Mouse (Mus musculus): Measurements from ENCODE around the gene Olfr1024. TPM values are rescaled to one million over a fixed set of nuclear protein-coding genes. Genes with fewer than 3 reads are reported as not detected.

Gene Olfr1024
- polyA plus RNA-seq (2012; rRNA removed): not detected in 2 replicates

DNA sequence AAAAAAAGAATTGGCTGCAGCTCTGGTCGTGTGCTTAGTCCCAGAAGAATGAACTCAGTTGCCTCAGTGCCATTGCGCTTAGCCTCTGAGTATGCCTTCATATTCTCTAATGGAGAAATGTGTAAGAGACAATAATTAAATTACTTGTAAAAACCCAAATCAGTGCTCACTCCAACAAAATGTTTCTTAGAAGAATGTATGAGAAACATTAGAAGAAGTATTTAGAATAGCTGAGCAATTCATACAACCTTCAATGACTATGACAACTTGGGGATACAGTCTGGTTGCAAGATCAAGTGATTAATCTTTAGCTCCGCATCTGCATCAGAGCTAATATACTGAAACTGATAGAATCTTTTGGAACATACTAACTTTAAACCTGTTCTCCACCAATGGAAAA, at the start of gene Olfr1024:
Olfr1024 (minus strand) TSS at position 101 of the 400 bp plus-strand sequence.
- Histone ChIP-seq H3K4me3 (ENCODE audit: control insufficient read depth, low read depth, low read length) (no peak within 1 kb of the TSS), H3K27me3 (ENCODE audit: control insufficient read depth, insufficient read depth, low read length) (no peaks in the 10 kb centered on the region), H3K36me3 (ENCODE audit: control insufficient read depth, insufficient read depth, low read length) (no peaks in the 10 kb centered on the region), H3K27ac (ENCODE audit: control insufficient read depth, insufficient read depth, low read depth, low read length) (no peak within 1 kb of the TSS), H3K4me1 (ENCODE audit: control insufficient read depth, insufficient read depth, low read length) (no peaks in the 10 kb centered on the region)
- TF ChIP-seq CTCF (IDR thresholded peaks at IDR 0.05; ENCODE audit: control insufficient read depth, insufficient read depth, insufficient replicate concordance, low read depth, low read length): no peak
- TF ChIP-seq POLR2A (IDR thresholded peaks at IDR 0.05; ENCODE audit: control insufficient read depth, low read depth, low read length): no peak

DNA sequence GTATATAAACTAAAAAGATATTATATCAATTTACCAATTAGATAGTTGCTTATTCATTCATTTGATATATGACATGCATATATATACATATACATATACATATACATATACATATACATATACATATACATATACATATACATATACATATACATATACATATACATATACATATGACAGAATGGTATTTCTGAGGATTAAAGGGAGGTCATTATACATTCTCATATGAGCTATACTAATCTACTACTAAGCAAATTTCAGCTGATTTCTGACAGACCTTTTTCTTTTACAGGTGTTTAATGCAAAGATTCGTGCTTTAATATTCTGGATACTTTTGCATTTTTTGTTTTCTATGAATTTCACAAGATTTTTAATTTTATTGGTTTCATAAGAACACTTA, 45.3 kb upstream of the Olfr1024 start, which contains the start of gene Olfr1028:
Olfr1028 (plus strand) TSS at position 301 of the 400 bp plus-strand sequence.
- H3K27me3 ChIP-seq (ENCODE audit: control insufficient read depth, insufficient read depth, low read length): no peaks in the 10 kb centered on the region
- no peaks in the 10 kb centered on the region for H3K36me3 ChIP-seq (ENCODE audit: control insufficient read depth, insufficient read depth, low read length)
- H3K27ac ChIP-seq (ENCODE audit: control insufficient read depth, insufficient read depth, low read depth, low read length): no peak within 1 kb of the TSS
- no peak within 1 kb of the TSS for H3K4me3 ChIP-seq (ENCODE audit: control insufficient read depth, low read depth, low read length)
- no peak for TF ChIP-seq CTCF (IDR thresholded peaks at IDR 0.05; ENCODE audit: control insufficient read depth, insufficient read depth, insufficient replicate concordance, low read depth, low read length)
- TF ChIP-seq POLR2A (IDR thresholded peaks at IDR 0.05; ENCODE audit: control insufficient read depth, low read depth, low read length): no peak
- no peaks in the 10 kb centered on the region for H3K4me1 ChIP-seq (ENCODE audit: control insufficient read depth, insufficient read depth, low read length)

DNA sequence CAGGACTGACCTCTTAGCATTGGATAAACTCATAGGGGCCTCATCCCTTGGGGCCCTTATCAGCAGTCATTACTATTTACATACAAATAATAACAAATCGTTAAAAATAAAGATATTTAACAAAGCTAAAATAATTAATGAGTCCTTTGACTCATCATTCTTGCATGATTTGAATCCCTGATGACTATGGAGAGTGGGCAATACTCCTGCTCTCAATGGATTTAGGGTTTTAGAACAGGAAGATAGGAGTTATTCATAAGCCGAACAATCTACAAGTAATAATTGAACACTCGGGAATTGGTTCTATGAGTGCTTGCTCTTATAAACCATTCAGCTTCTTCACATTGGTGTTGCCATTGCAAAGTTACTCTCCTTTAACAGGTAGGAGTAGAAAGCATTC, 16.4 kb upstream of the Olfr1024 start, which contains the start of gene Olfr1026:
Olfr1026 (plus strand) TSS at position 301 of the 400 bp plus-strand sequence.
- Histone ChIP-seq H3K36me3 (ENCODE audit: control insufficient read depth, insufficient read depth, low read length) (no peaks in the 10 kb centered on the region), H3K4me3 (ENCODE audit: control insufficient read depth, low read depth, low read length) (no peak within 1 kb of the TSS), H3K27ac (ENCODE audit: control insufficient read depth, insufficient read depth, low read depth, low read length) (no peak within 1 kb of the TSS), H3K27me3 (ENCODE audit: control insufficient read depth, insufficient read depth, low read length) (no peaks in the 10 kb centered on the region), H3K4me1 (ENCODE audit: control insufficient read depth, insufficient read depth, low read length) (no peaks in the 10 kb centered on the region)
- TF ChIP-seq POLR2A (IDR thresholded peaks at IDR 0.05; ENCODE audit: control insufficient read depth, low read depth, low read length) (no peak), CTCF (IDR thresholded peaks at IDR 0.05; ENCODE audit: control insufficient read depth, insufficient read depth, insufficient replicate concordance, low read depth, low read length) (no peak)

DNA sequence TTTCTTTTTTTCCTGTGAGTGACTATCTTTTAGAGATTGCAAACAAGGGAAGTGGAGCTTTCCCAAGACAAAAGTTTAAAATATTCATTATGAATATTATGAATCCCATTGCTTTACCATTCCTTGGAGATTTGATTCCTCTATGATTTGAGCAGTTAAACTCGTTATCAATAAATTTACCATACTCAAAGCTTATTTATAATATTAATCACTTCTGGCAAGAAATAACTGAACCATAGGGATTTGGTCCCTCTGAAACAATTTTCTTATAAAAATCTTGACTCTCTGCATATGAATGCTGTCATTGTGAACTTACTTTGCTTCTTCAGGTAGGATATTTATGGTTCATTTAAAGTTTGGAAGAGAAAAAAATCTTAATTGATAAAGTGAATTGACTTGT, 10.0 kb upstream of the Olfr1024 start, which contains the start of gene Olfr1025-ps1:
Olfr1025-ps1 (plus strand) TSS at position 301 of the 400 bp plus-strand sequence.
- Histone ChIP-seq H3K4me3 (ENCODE audit: control insufficient read depth, low read depth, low read length) (no peak within 1 kb of the TSS), H3K27ac (ENCODE audit: control insufficient read depth, insufficient read depth, low read depth, low read length) (no peak within 1 kb of the TSS), H3K27me3 (ENCODE audit: control insufficient read depth, insufficient read depth, low read length) (no peaks in the 10 kb centered on the region), H3K36me3 (ENCODE audit: control insufficient read depth, insufficient read depth, low read length) (no peaks in the 10 kb centered on the region), H3K4me1 (ENCODE audit: control insufficient read depth, insufficient read depth, low read length) (no peaks in the 10 kb centered on the region)
- no peak for TF ChIP-seq CTCF (IDR thresholded peaks at IDR 0.05; ENCODE audit: control insufficient read depth, insufficient read depth, insufficient replicate concordance, low read depth, low read length)
- no peak for TF ChIP-seq POLR2A (IDR thresholded peaks at IDR 0.05; ENCODE audit: control insufficient read depth, low read depth, low read length)

DNA sequence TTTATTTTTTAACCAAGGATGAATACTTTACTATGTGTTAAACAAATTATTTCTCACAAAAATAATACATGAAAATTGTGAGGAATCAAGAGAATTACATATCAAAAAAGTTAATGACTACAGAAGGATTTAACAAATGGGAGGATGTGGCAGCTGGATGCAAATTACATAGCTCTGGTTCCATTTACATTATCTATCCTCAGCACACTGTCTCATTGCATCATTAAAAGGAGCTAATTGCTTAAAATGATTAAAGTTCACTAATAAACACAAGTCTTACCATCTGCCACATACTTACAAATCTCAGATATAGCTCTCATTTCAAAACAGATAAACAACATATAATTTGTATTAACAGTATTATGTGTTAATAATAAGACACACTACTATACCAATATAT, 8.3 kb upstream of the Olfr1024 start:
- Histone ChIP-seq H3K27me3 (ENCODE audit: control insufficient read depth, insufficient read depth, low read length) (no peaks in the 10 kb centered on the region), H3K36me3 (ENCODE audit: control insufficient read depth, insufficient read depth, low read length) (no peaks in the 10 kb centered on the region), H3K4me3 (ENCODE audit: control insufficient read depth, low read depth, low read length) (no peak overlapping the region), H3K4me1 (ENCODE audit: control insufficient read depth, insufficient read depth, low read length) (no peaks in the 10 kb centered on the region), H3K27ac (ENCODE audit: control insufficient read depth, insufficient read depth, low read depth, low read length) (no peak overlapping the region)
- TF ChIP-seq CTCF (IDR thresholded peaks at IDR 0.05; ENCODE audit: control insufficient read depth, insufficient read depth, insufficient replicate concordance, low read depth, low read length) (no peak), POLR2A (IDR thresholded peaks at IDR 0.05; ENCODE audit: control insufficient read depth, low read depth, low read length) (no peak)

DNA sequence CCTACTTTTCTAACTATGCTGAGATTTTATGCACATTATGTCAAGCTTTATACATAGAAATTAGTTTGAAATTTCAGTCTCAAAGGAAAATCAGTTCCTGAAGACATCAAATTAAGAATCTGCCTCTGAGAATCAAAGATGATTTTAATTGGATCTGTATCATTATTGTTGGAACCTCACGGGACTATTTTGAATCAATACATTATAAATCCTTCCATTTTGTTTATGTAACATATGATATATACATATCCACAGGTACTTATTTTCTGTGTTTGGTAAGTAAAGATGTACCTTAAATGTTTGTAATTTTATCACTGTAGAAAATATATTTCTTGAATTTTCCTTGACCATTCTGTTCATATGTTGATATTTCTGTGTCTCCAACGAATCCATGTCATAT, 19.5 kb downstream of the Olfr1024 start, which contains the start of gene Olfr1023:
Olfr1023 (plus strand) TSS at position 301 of the 400 bp plus-strand sequence.
- no peaks in the 10 kb centered on the region for H3K36me3 ChIP-seq (ENCODE audit: control insufficient read depth, insufficient read depth, low read length)
- H3K27me3 ChIP-seq (ENCODE audit: control insufficient read depth, insufficient read depth, low read length): no peaks in the 10 kb centered on the region
- no peak within 1 kb of the TSS for H3K4me3 ChIP-seq (ENCODE audit: control insufficient read depth, low read depth, low read length)
- H3K4me1 ChIP-seq (ENCODE audit: control insufficient read depth, insufficient read depth, low read length): no peaks in the 10 kb centered on the region
- TF ChIP-seq POLR2A (IDR thresholded peaks at IDR 0.05; ENCODE audit: control insufficient read depth, low read depth, low read length) (no peak), CTCF (IDR thresholded peaks at IDR 0.05; ENCODE audit: control insufficient read depth, insufficient read depth, insufficient replicate concordance, low read depth, low read length) (no peak)
- H3K27ac ChIP-seq (ENCODE audit: control insufficient read depth, insufficient read depth, low read depth, low read length): no peak within 1 kb of the TSS

DNA sequence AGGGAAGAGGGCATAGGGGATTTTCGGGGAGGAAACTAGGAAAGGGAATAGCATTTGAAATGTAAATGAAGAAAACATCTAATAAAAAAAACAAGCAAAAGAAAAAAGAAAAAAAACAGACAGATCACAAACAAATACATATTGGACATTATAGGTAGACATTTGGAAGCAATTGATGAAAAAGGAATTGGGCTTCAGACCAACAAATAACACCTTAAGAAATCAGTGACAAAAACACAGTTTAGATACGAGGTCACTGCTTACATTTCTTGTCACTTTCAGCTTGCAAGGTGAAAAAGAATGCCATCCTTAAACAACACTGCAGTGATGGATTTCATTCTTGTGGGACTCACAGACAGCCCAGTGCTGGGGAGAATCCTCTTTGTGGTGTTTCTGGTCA, 36.6 kb downstream of the Olfr1024 start, which contains the start of gene Olfr1022:
Olfr1022 (plus strand) TSS at position 301 of the 400 bp plus-strand sequence.
- Histone ChIP-seq H3K27ac (ENCODE audit: control insufficient read depth, insufficient read depth, low read depth, low read length) (no peak within 1 kb of the TSS), H3K4me3 (ENCODE audit: control insufficient read depth, low read depth, low read length) (no peak within 1 kb of the TSS), H3K27me3 (ENCODE audit: control insufficient read depth, insufficient read depth, low read length) (no peaks in the 10 kb centered on the region), H3K36me3 (ENCODE audit: control insufficient read depth, insufficient read depth, low read length) (no peaks in the 10 kb centered on the region), H3K4me1 (ENCODE audit: control insufficient read depth, insufficient read depth, low read length) (no peaks in the 10 kb centered on the region)
- TF ChIP-seq POLR2A (IDR thresholded peaks at IDR 0.05; ENCODE audit: control insufficient read depth, low read depth, low read length) (no peak), CTCF (IDR thresholded peaks at IDR 0.05; ENCODE audit: control insufficient read depth, insufficient read depth, insufficient replicate concordance, low read depth, low read length) (no peak)

Other genes starting within 250 kb of the Olfr1024 start
- not detected in 2 replicates for gene Olfr154, start 240.6 kb downstream of the Olfr1024 start, polyA plus RNA-seq (2012; rRNA removed)
- gene Olfr1006, start 226.3 kb downstream of the Olfr1024 start, polyA plus RNA-seq (2012; rRNA removed): not detected in 2 replicates
- gene Olfr1008, start 215.6 kb downstream of the Olfr1024 start, polyA plus RNA-seq (2012; rRNA removed): not detected in 2 replicates
- not detected in 2 replicates for gene Olfr1009, start 189.6 kb downstream of the Olfr1024 start, polyA plus RNA-seq (2012; rRNA removed)
- gene Olfr1012, start 142.3 kb downstream of the Olfr1024 start, polyA plus RNA-seq (2012; rRNA removed): not detected in 2 replicates
- gene Olfr1013, start 138.0 kb downstream of the Olfr1024 start, polyA plus RNA-seq (2012; rRNA removed): not detected in 2 replicates
- not detected in 2 replicates for gene Olfr1014, start 132.3 kb downstream of the Olfr1024 start, polyA plus RNA-seq (2012; rRNA removed)
- not detected in 2 replicates for gene Olfr1015, start 123.0 kb downstream of the Olfr1024 start, polyA plus RNA-seq (2012; rRNA removed)
- not detected in 2 replicates for gene Olfr1016, start 102.5 kb downstream of the Olfr1024 start, polyA plus RNA-seq (2012; rRNA removed)
- not detected in 2 replicates for gene Olfr1018, start 86.6 kb downstream of the Olfr1024 start, polyA plus RNA-seq (2012; rRNA removed)
- gene Olfr1019, start 59.6 kb downstream of the Olfr1024 start, polyA plus RNA-seq (2012; rRNA removed): not detected in 2 replicates
- gene Olfr1020, start 58.0 kb downstream of the Olfr1024 start, polyA plus RNA-seq (2012; rRNA removed): not detected in 2 replicates
- gene Olfr1022, start 36.5 kb downstream of the Olfr1024 start, polyA plus RNA-seq (2012; rRNA removed): not detected in 2 replicates
- not detected in 2 replicates for gene Olfr1023, start 19.4 kb downstream of the Olfr1024 start, polyA plus RNA-seq (2012; rRNA removed)
- not detected in 2 replicates for gene Olfr1025-ps1, start 10.1 kb upstream of the Olfr1024 start, polyA plus RNA-seq (2012; rRNA removed)
- not detected in 2 replicates for gene Olfr1026, start 16.5 kb upstream of the Olfr1024 start, polyA plus RNA-seq (2012; rRNA removed)
- not detected in 2 replicates for gene Olfr1028, start 45.4 kb upstream of the Olfr1024 start, polyA plus RNA-seq (2012; rRNA removed)
- gene Olfr1029, start 68.8 kb upstream of the Olfr1024 start, polyA plus RNA-seq (2012; rRNA removed): 0.02 and 0.31 TPM in 2 replicates
- not detected in 2 replicates for gene Olfr1030, start 74.2 kb upstream of the Olfr1024 start, polyA plus RNA-seq (2012; rRNA removed)
- not detected in 2 replicates for gene Olfr1031, start 85.3 kb upstream of the Olfr1024 start, polyA plus RNA-seq (2012; rRNA removed)
- not detected in 2 replicates for gene Olfr1032, start 100.5 kb upstream of the Olfr1024 start, polyA plus RNA-seq (2012; rRNA removed)
- gene Olfr1033, start 115.6 kb upstream of the Olfr1024 start, polyA plus RNA-seq (2012; rRNA removed): 0.35 and 1.1 TPM in 2 replicates
- gene Olfr1034, start 140.8 kb upstream of the Olfr1024 start, polyA plus RNA-seq (2012; rRNA removed): not detected in 2 replicates
- gene Olfr1036, start 168.9 kb upstream of the Olfr1024 start, polyA plus RNA-seq (2012; rRNA removed): not detected in 2 replicates
- gene Olfr1037, start 182.3 kb upstream of the Olfr1024 start, polyA plus RNA-seq (2012; rRNA removed): not detected in 2 replicates
- not detected in 2 replicates for gene Olfr1039, start 230.9 kb upstream of the Olfr1024 start, polyA plus RNA-seq (2012; rRNA removed)
- gene Olfr1040, start 241.7 kb upstream of the Olfr1024 start, polyA plus RNA-seq (2012; rRNA removed): not detected in 2 replicates